Mouse (Mus musculus): ENCODE results near the gene Rnf2.

- TF ChIP-seq POLR2A (IDR thresholded peaks at IDR 0.05; ENCODE audit: low read depth, low read length) (no peak), CTCF (conservative IDR thresholded peaks at IDR 0.05 in 1 of 2, IDR thresholded peaks at IDR 0.05 in 1 of 2; ENCODE audit: low read depth in 2 of 2, low read length in 2 of 2) (no peak), EP300 (IDR thresholded peaks at IDR 0.05; ENCODE audit: low read length) (no peak), HCFC1 (IDR thresholded peaks at IDR 0.05; ENCODE audit: low read depth, low read length) (no peak), ZC3H11A (IDR thresholded peaks at IDR 0.05; ENCODE audit: low read depth, low read length) (no peak), MAZ (IDR thresholded peaks at IDR 0.05; ENCODE audit: low read depth, low read length) (no peak)
Observed at GRCm38 (mm10) chr1:151429316-151429715, 71.4 kb downstream of the Rnf2 start.

All from CH12.LX (cell line).